Mouse (Mus musculus): ENCODE results near the gene Crlf1.

The Crlf1 gene

DNA sequence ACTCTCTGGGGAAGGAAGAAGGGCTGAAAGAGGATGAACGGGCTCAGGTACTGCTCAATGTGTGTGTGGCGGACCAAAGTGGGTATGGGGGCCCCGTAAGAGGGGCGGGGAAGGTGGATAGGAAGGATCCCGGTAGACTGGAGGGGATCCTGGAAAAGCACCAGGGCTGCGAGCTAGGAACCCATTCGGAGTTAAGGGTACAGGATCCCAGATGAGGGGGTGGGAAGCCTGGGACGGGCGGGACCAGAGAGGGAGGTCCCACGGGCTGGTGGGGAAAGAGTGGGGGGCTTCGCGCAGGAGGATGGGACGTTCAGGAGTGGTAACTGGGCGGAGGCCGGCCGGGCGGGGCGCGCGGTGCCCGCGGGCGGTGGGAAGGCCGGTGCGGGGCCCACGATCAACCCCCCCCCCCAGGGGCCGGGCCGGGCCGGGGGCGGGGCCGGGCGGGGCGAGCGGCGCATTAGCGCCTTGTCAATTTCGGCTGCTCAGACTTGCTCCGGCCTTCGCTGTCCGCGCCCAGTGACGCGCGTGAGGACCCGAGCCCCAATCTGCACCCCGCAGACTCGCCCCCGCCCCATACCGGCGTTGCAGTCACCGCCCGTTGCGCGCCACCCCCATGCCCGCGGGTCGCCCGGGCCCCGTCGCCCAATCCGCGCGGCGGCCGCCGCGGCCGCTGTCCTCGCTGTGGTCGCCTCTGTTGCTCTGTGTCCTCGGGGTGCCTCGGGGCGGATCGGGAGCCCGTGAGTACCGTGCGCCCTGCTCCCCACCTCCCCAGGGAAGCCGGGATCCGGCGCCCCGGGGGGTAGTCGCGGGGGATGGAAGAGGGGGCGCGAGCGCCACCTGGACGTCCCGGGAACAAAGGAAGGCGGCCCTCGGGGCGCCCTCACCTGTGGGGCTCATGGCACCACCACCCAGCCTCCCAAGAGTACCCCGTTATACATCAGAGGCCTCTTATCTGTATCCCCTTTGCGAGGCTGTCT, at the start of gene Crlf1:
TSS of gene Crlf1 (plus strand) at position 495 of the 977 bp plus-strand sequence.
- peak in 1 of 2 experiments; percentile 63 for DNase-seq

DNA sequence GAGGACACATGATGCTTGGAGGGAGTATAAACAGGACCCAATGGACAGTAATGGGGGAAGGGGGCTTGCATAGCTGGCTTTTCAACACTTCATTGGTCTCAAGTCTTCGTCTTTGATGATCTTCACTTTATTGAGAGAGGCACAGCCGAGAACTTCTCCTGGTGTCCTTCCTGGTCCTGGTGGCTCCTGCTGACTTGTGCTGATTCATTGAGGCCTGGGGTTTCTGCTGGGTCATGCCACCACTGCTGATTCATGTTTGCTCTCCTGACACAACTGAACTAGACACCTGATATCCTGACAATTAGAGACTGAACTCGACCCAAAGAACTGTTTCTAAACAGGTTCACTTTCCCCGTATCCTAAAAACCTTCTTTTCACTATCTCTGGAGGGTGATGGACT, 49.6 kb upstream of the Crlf1 start:
- DNase-seq = no peak

DNA sequence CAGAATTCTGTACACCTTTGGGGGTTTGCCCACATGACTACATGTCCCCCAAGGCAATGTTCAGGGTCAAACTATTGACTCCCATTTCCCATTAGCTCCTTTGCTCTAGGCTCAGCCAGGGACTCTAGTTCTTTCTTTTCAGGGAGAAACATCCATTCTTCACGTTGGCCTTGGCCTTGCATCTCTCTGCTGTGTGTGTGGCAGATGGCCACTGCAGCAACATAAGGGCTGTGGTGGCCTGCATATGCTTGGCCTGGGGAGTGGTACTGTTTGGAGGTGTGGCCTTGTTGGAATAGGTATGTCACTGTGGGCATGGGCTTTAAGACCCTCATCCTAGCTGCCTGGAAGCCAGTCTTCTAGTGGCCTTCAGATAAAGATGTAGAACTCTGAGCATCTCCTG, 47.0 kb upstream of the Crlf1 start:
- DNase-seq = no peak

DNA sequence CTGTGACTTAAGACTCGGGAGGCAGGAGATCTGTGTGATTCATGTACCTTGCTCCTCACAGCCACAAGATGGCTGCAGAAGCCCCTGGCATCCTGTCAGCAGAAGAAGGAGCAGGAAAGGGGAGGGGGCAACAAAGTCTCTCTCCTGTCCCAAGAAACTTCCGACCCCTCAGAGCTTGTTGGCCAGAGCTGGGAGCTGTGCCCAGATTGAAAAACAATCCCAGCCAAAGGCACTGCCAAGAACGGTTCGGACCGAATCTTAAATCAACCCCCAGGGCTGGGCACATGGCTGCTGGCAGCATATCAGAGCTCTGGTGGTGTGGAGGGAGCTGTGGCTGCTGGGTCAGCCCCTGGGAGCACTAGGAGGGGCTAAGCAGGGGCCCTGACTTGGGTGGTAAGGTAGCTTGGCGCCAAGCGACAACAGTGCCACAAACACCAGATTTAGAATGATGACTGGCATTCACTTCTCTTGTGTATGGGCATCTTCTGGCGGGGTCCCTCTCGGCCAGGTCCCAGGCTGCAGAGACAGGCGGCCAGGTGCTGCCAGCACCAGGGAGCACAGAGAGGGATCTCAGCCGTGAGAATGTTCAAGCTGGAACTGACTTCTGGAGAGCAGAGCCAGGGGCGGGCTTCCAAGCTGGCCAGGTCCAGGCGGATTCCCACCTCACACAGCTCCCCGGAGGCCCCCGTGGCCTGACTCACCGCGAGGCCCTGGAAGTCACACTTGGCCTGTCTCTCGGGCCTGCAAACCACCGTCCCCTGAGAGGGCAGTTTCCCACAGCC, 45.1 kb upstream of the Crlf1 start:
- DNase-seq = peak in 1 of 2 experiments; percentile 54

DNA sequence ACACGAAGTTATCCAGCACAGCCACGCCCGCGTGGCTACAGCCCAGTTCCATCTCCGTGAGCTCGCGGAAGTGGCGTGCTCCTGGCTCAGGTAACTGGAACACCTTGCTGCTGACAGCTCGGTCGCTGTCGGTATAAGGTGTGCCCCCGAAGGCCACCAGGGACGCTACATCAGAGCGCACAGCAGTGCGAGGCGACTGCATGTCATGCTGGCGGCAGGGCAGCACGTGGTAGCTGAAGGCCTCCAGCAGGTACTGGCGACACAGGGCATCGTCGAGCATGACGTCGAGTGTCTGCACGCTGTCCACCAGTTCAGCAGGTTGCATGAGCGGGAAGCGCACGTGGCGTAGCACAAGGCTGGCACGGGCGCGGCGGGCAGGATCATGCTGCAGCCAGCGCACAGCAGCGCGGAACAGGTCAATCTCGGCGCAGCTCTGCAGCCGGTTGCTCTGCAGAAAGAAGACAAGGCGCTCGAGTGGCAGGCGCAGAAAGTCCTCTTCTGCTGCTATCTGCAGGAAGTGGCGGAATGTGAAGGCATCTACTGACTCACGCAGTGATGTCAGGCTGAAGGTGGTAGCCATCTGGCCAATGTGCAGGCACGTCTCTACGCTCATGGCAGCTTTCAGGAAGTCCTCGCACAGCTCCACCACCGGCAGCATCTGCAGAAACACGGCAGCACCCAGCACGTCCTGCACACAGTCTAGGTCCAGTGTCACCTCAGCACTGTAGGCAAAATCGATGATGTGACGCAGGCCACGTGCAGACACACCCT, 40.6 kb upstream of the Crlf1 start:
- peak in 1 of 2 experiments; percentile 26 for DNase-seq

DNA sequence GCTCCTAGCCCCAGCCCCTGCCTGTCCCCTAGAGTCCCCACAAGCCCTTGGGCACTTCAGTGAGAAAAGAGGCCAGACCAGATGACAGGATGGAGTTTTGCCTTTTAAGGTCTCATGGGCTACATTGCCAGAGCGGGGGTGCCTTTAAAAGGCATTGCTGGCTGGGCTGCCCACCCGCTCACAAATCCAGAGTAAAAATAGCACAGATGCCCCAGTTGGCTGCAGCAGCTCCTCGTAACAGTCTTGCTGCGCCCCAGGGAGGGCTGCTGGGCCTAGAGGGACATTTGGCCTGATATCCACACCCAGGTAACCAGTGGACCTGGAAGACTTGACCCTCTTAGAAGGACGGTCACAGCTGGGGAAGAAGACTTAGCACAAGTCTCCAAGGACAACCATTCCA, 39.1 kb upstream of the Crlf1 start:
- peak in 1 of 2 experiments; percentile 23 for DNase-seq

- no peak for DNase-seq
Measured at GRCm38 (mm10) chr8:70456996-70457395, 36.0 kb upstream of the Crlf1 start.

DNA sequence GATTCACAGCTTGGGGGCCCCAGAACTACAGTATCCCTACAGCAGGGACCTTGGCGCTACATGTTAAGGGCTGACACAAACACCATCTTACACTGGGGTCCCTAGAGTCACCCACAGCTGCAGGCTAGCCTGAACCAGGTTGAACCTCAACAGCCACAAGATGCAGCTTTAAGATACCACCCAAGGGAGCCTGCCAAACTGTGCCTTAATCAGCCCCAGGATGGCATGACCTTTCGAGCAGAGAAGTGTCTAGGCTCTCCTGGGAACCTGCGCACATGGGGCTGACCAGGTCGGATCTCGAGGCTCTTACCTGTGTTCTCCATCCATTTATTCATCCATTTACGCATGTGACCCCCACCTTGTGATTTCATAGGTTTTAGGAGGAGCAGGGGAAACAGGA, 35.1 kb upstream of the Crlf1 start:
- no peak for DNase-seq

DNA sequence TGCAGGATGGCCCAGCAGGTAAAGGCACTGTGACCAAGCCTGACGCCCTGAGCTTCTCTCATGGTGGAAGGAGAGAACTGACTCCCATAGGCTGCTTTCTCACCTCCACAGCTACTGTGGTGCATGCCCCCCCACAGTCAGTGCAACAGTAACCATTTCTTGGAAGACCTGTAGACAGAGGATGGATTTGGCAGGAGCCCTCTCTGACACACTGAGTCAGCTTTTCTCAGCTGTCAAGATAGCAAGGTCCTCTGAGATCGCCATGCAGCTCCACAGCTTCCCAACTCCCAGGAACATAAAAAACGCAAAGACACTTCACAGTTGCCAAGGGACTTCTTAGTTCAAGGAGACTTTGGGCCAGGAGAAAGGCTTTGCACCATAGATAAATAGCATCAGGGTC, 34.5 kb upstream of the Crlf1 start:
- no peak for DNase-seq

- no peak for DNase-seq
Measured at GRCm38 (mm10) chr8:70459636-70460035, 33.3 kb upstream of the Crlf1 start.

GRCm38 (mm10) chr8:70460199-70460598, 32.8 kb upstream of the Crlf1 start:
- no peak for DNase-seq

DNA sequence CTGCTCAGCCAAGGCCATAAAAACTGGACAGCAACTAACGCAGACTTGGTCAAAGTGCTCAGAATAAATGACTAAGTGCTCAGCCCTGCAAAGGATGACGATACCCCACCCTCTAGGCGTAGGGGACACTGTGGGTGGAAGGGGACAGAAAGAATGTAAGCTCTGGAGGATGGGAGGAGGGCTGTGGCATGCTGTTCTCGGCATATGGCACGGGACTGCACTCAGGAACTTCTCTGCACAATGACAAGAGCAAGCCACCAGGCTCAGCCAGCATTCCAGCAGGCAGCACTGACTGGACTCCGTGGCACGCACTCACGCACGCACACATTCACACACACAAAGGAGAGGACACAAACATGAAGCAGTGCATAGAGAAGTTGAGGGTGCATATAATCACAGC, 32.4 kb upstream of the Crlf1 start:
- DNase-seq = peak in 1 of 2 experiments; percentile 48

DNA sequence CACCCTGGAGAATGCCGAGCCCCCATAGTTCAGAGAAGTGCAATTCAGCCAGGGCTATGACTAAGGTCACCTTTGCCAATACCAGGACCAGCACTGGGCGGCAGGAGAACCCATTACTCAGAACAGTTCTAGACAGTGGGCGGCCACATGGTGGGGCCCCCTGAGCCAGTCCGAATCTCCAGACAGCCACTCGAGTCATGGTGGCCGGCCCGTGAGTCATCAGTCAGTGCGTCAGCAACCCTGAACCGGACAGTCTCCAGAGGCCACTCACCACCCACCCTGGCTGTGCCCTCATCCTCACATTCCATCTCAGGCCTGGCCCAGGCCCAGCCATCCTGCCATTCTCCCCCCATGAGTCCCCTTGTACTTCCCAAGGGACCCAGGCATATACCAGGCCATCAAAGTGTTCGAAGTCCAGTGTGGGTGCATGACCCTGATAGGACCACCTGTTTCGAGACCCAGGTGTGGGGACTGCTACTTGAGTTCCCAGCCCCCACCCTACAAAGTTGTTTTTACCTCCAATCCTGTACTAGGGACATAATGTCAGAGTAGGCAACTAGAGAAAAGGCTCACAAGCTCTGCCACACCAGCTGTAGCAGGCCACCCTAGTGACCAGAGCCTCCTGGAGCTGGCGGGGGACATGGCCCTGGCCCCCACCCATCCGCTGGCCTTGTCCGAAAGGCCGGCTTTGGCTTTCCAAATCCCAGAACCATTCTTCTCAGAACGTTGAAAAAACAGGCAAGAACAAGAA, 31.0 kb upstream of the Crlf1 start:
- peak; percentile 28 to 46 for DNase-seq

DNA sequence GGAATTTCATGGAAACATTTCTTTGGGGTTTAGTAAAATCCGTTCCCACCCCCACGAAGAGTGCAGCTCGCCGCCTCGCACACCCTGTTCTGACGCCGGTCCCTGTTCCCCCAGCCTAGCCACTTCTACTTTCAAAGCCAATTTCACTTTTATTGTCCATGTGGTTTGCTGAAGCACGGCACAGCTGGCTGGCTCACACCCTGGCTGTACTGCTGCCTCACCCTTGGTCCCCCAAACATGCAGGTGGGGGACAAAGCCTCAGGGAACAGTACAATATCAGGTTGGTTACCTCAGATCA, 30.5 kb upstream of the Crlf1 start:
- no peak for DNase-seq

GRCm38 (mm10) chr8:70463306-70463705, 29.7 kb upstream of the Crlf1 start:
- peak in 1 of 2 experiments; percentile 48 for DNase-seq

- DNase-seq = no peak
Measured at GRCm38 (mm10) chr8:70464162-70464561, 28.8 kb upstream of the Crlf1 start.

DNA sequence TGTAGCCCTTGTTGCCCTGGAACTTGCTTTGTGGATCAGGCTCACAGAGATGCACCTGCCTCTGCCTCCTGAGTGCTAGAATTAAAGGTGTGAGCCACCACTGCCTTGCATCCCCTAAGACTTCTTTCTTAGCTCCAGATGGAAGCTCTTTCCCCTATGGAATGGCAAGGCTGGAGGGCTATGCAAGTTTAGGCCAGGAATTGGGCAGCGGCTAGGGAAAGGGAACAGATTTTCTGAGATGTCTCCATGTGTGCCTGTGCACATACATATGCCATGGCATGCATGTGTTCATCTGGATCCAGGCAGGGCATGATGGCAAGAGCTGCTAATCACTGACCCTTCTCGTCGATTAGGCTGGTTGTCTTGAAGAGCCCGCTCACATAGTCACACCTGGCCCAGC, 27.3 kb upstream of the Crlf1 start:
- DNase-seq = no peak

GRCm38 (mm10) chr8:70466305-70466704, 26.7 kb upstream of the Crlf1 start:
- peak in 1 of 2 experiments; percentile 18 for DNase-seq

- no peak for DNase-seq
Measured at GRCm38 (mm10) chr8:70466771-70467170, 26.2 kb upstream of the Crlf1 start.

GRCm38 (mm10) chr8:70467229-70467725, 25.7 kb upstream of the Crlf1 start:
- no peak for DNase-seq

GRCm38 (mm10) chr8:70467907-70468306, 25.1 kb upstream of the Crlf1 start:
- DNase-seq = no peak

GRCm38 (mm10) chr8:70468733-70469132, 24.2 kb upstream of the Crlf1 start:
- DNase-seq = no peak

Measured in lung, postnatal 4 days (tissue).